Mouse (Mus musculus) heart, postnatal 4 days (tissue): ENCODE measurements around the gene Ptges2. TPM values are rescaled to one million over a fixed set of nuclear protein-coding genes. Genes with fewer than 3 reads are reported as not detected.
A peak's percentile ranks its signal among the peaks of the same experiment; 100 is the strongest.

ENCODE experiments used
- DNase-seq: peaks from one replicate; pipeline ENCODE4 v3.0.0; 2021
- total RNA-seq, 2 experiments: library from RNA; stranded (reverse); gene quantifications; 2 replicates each; pipeline ENCODE4 v1.2.3; 2021

The Ptges2 gene
- total RNA-seq, 2 experiments from 2014 or later, result 59.7 to 60.2 TPM

DNA sequence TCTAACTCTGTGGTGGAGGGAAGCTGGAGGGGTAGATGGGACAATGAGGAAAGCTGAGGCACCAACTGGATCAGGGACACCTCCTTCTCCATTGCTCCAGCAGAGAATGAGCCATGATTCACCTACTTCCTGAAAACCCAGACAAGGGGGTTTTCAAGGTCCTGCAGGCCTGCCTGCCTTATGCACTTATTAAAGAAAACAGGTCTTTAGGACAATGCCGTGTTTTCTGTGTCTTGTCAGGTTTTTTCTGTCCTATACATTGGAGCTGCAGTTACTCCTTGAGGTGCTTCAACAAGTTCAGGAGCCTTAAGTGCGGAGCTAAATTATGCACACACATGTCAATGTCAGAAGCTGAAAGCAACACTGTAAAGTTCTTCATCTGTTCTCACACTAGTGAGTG is 45.9 kb downstream of the Ptges2 start:
- DNase-seq, result no peak

DNA sequence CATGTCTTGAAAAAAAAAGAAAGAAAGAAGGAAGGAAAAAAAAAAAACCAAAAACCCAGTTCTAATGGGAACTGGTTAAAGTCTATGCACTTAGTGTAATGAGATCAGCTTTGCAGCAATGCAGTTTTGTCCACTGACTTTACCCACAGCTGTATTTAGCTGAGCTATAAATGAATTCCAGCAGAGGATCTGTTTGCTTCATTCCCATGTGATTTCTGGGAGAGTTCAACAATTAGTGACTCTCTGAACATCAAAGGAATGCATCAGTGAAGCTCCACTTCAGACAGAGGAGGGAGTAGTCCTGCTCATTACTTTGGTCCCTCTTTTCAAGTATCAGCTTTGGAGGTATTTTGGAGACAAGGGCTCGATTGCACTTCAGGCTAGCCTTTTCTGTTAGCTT is 49.8 kb downstream of the Ptges2 start:
- no peak for DNase-seq

- DNase-seq, result peak; percentile 49
Observed at GRCm38 (mm10) chr2:32447264-32447936, 51.7 kb downstream of the Ptges2 start.

DNA sequence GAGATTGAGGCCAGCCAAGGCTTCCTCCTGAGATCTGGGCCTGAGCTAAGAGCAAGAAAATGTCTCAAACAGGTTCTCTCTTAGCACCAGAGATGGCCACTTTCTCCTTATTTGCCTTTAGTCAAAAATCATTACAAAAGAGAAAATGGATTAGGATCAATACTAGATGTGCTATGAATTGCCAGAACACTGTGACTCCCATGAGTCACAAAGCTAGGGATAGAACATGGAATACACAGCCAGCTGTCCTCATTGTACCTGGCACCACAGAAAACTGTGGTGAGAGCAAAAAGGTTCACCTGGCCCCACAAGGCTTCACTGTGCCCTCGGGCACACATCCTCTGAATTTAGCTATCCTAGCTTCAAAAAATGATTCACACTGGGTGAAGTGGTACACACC is 52.8 kb downstream of the Ptges2 start:
- DNase-seq, result no peak

- no peak for DNase-seq
Observed at GRCm38 (mm10) chr2:32449761-32450754, 54.4 kb downstream of the Ptges2 start, which contains the start of gene Naif1. Gene Naif1, plus strand, starts transcription at chr2:32450457.

DNA sequence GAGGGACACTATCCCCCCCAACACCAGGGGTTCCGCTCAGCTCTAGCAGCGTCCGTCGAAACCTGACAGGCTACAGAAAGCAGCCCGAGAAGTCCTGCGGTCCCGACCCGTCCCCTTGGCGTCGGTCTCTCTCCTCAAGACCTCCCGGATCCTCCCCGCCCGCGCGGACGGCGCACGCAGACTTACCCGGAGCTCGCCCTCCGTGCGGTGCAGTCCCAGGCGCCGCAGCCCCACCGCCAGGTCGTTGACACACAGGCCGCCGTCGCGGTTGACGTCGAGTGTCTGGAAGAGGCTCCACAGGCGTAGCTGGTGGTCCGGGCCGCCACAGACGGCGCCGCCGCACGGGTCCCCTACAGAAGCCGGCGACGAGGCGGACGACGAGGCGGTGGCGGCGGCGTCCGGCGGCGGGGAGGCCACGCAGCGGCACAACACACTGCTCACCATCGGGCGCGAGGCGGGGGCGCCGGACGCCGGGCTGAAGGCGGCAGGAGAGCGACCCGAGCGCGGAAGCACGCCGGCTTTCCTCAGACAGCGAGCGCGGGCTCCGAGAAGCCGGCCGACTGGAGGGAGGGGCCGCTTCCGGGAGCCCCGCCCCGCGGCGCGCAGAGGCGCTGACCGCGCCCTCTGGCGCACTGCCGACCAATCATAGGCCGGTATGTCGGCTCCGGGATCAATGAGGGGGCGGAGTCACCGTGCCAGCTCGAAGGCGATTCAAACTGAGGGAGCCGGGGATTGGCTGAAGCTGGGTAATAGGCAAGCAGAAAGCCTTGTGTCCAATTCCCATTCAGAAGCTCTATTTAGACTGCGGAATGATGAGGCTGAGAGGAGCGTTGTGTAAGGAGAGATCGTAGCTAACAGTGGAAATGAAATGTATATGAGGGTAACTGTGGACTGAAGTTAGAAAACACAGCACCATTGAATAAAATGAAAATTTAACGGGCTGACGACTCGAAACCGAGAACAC is 55.5 kb downstream of the Ptges2 start, which contains the start of gene Slc25a25:
Gene Slc25a25, minus strand, starts transcription at position 565 of the 964 bp plus-strand sequence.
- DNase-seq, result peak; percentile 99

DNA sequence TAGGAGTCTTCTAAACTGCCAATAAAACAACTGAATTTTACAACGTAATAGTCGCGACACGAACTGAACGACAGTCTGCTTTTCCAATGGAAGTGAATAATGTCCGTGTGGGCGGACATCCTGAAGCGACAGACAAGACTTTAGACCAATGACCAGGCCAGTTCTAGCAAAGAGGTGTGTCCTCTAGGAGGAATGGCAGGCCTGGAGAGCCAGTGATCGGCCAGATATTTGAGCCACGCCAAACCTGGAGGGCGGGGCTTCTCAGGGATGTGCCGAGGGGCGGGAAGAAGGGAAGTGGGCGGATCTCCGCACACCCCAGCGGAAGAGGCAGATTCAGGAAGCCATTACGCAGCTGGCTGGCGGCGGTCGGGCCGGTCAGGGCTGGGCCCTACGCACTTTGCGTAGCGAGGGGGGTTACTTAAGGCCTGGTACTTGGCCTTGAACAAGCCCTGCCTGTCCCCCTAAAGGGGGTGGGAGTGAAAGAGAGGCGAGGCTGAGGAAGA is 56.2 kb downstream of the Ptges2 start:
- DNase-seq, result peak; percentile 99

GRCm38 (mm10) chr2:32452441-32452971 is 56.8 kb downstream of the Ptges2 start:
- DNase-seq, result peak; percentile 31

DNA sequence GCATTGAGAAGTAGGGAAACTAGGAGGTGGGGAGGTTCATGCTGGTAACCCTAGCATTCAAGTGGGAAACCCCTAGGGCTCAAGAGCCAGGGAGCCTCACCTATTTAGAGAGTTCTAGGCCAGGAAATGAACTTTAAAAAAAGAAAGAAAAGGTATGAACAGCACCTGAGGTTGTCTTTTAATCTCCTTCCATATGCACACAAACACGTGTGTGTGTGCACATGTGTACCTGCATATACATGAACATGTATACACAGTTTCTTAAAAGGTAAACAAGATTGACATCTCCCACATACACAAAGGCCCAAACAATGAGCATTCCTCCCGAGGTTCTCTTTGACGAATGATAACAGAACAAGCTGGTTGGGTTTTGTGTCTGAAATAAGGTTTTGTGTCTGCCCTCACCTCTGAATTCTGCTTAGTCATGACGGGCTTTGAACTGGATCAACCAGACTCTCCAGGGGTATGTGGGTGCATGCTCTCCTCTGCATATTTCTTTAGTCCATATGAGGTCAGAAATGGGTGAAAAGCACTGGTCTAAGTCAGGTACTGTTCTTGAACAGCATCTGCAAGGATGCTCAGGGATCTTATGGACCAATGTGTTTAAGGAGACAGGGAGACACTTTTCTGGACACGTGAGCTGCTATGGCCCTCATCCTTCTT is 58.1 kb downstream of the Ptges2 start:
- DNase-seq, result no peak

DNA sequence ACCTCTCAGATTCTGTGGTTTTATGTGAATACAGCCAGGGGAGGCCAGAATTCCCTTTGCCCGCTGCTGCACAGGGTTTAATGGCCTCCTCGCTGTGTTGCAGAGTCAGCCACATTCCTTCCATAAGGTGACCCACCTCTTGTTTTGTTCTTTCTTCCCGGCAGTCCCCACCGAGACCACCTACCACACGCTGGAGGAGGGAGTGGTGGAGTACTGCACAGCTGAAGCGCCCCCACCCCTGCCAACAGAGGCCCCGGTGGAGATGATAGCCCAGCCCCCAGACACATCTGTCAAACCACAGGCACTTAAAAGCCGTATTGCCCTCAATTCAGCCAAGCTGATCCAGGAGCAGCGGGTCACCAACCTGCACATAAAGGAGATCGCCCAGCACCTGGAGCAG is 58.9 kb downstream of the Ptges2 start:
- no peak for DNase-seq

DNA sequence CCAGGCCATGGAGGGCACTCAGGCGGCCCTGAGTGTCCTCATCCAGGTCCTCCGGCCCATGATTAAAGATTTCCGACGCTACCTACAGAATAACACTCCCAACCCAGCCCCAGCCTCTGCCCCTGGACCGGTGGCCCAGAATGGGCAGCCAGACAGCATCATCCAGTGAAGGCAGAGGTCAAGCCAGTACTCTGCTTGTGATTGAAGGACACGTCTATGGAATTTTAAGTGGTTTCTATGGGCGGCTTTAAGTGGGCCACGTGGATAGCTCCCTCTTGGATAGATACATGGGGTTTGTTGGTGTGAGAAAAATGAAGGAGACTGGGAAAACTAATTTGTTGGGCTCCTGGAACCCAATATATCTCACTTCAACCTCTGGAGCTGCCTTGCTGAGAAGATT is 59.4 kb downstream of the Ptges2 start:
- DNase-seq, result no peak

Other genes with a start within 250 kb of the Ptges2 start
- 100 to 1,000 TPM; 138 to 145 TPM for gene Prrc2b, start 244.8 kb upstream of the Ptges2 start, total RNA-seq
- 10 to 100 TPM; 18.0 to 19.1 TPM for gene Pomt1, start 159.3 kb upstream of the Ptges2 start, total RNA-seq
- gene Uck1, start 135.7 kb upstream of the Ptges2 start, total RNA-seq, result 10 to 100 TPM; 25.3 to 29.7 TPM
- gene Golga2, start 108.5 kb upstream of the Ptges2 start, total RNA-seq, result 10 to 100 TPM; 75.1 to 78.1 TPM
- gene Swi5, start 107.8 kb upstream of the Ptges2 start, total RNA-seq, result 100 to 1,000 TPM; 181 to 193 TPM
- gene Ciz1, start 43.6 kb upstream of the Ptges2 start, total RNA-seq, result 10 to 100 TPM; 34.5 to 48.3 TPM
- gene Dnm1, start 42.6 kb upstream of the Ptges2 start, total RNA-seq, result 1 to 10 TPM; 9.0 to 9.6 TPM
- gene 1110008P14Rik, start 14.0 kb upstream of the Ptges2 start, total RNA-seq, result 10 to 100 TPM; 43.7 to 47.6 TPM
- gene Lcn2, start 7.6 kb upstream of the Ptges2 start, total RNA-seq, result 1 to 10 TPM; 3.1 to 3.4 TPM
- gene Naif1, start 54.6 kb downstream of the Ptges2 start, total RNA-seq, result 1 to 10 TPM; 3.5 to 3.6 TPM
- gene Slc25a25, start 55.5 kb downstream of the Ptges2 start, total RNA-seq, result 10 to 100 TPM; 16.4 to 22.2 TPM
- gene Fam102a, start 139.4 kb downstream of the Ptges2 start, total RNA-seq, result 10 to 100 TPM in 1 of 2 experiments, 1 to 10 TPM in 1; 9.9 to 11.0 TPM
- gene Dpm2, start 175.0 kb downstream of the Ptges2 start, total RNA-seq, result 10 to 100 TPM; 32.5 to 34.4 TPM
- under 1 TPM in 1 of 2 experiments, not detected in 1; 0.26 TPM for gene Pip5kl1, start 178.9 kb downstream of the Ptges2 start, total RNA-seq
- not detected for gene 9430097D07Rik, start 179.8 kb downstream of the Ptges2 start, total RNA-seq
- 10 to 100 TPM; 31.6 to 38.6 TPM for gene St6galnac4, start 191.2 kb downstream of the Ptges2 start, total RNA-seq
- gene St6galnac6, start 203.8 kb downstream of the Ptges2 start, total RNA-seq, result 10 to 100 TPM; 77.5 to 82.7 TPM
- 100 to 1,000 TPM; 405 to 424 TPM for gene Ak1, start 225.9 kb downstream of the Ptges2 start, total RNA-seq